Mouse (Mus musculus) lung, adult 18-20 months (tissue): ENCODE measurements around the gene Dnajc30.
"Not testable (repeated sequence)": the region's sequence is repeated elsewhere in the genome, so short reads cannot be mapped to it uniquely, and the experiment has no call there.

Source experiments
- DNase-seq, 2 experiments: peaks; one replicate each; pipeline ENCODE4 v3.0.0; 2022; ENCODE audit warnings: mixed read lengths in 2 of 2

Gene Dnajc30

DNA sequence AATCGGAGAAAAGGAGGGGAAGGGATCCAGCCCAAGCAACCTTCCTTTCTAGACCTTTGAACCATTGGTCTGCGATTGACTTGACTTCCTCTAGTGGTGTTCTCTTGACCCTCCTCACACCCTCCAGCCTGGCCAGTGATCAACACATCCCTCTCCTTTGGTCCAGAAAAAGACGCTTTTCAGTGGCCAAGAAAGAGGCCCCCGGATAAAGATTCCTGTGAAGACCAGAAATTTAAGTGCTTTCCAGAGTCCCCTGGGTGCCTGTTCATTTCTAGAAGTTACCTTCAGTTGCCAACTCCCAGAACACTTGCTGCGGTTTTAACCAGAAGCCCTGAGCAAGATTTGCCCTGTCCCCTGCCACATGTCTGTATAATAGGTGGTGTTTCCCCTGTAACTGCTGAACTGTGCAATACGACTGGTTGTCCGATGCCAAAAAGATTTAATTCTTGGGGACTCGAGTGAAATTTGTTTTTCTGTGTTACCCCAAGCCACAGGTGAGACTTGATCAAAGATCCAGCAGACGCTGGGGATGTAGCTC lies 976 bp downstream of the Dnajc30 start, which contains the start of gene Bud23:
Gene Bud23, minus strand, starts transcription at position 51 of the 538 bp plus-strand sequence.
- DNase-seq: not testable (repeated sequence)

DNA sequence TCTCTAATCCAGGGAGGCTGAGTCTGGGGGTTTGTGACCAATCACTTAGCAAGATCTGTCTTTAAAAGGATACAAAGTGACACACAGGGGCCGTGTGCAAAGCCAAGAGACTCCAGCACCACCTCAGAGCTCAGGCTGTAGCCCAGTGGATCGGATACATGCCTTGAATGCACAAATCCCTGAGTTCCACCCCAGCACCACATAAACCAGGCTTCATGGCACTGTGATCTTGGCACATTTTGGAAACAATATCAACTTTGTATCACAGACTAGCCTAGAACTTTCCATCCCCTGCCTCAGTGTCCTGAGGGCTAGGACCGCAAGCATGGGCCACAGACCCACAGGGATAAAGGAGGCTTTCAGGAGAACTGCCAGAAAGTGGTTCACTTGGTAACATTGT lies 2.0 kb downstream of the Dnajc30 start:
- no peak for DNase-seq

DNA sequence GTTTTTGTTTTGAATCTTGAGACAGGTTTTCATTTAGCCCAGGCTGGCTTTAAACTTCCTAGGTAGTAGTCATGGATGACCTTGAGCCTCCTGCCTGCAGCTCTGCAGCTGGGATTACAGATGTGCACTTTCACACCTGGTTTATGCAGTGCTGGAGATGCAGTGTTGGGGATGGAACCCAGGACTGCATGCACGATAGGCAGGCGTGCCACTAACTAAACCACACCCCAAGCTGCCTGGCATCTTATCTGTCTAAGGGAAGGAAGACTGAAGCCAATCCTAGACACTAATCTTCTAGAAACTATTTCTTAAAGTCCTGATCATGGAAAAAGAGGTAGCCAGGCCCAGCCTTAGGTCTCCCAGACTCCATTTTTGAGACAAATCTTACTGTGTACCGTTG lies 6.4 kb downstream of the Dnajc30 start:
- DNase-seq: no peak

DNA sequence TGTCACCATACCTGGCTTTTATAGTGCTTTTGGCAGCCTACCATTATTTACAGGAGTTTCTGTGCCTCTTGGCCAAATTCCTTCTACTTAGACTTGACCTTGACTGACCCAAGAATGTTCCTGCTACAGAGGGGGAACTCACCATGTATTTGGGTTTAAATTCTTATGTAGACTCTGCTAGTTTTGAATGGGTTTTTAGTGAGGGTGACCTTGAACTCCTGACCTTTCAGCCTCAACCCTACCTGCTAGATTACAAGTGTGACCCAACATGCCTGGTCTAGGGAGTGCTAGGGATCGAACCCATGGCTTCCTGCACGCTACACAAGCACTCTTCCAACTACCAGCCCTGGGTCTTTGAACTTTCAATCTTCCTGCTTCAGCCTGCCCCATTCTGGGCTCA lies 8.1 kb downstream of the Dnajc30 start:
- no peak for DNase-seq

DNA sequence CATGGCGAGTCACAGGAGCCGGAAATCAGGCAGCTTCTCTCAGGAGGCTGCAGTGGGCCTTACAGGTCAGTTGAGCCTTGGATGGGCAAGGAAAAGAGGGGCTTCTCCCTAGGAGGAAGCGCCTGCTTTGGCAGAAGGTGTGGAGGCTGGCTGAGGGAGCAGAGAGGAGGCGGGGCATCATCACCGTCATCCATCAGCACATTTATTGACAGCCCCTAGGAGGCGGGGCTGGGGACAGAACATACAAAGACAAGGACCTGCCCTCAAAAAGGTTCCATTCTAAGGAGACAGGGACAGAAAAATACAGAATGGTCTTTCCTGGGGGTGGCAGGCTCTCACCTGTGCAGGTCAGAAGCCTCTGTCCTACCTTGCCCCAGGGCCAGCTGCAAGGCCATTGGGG lies 8.7 kb downstream of the Dnajc30 start:
- DNase-seq: no peak

DNA sequence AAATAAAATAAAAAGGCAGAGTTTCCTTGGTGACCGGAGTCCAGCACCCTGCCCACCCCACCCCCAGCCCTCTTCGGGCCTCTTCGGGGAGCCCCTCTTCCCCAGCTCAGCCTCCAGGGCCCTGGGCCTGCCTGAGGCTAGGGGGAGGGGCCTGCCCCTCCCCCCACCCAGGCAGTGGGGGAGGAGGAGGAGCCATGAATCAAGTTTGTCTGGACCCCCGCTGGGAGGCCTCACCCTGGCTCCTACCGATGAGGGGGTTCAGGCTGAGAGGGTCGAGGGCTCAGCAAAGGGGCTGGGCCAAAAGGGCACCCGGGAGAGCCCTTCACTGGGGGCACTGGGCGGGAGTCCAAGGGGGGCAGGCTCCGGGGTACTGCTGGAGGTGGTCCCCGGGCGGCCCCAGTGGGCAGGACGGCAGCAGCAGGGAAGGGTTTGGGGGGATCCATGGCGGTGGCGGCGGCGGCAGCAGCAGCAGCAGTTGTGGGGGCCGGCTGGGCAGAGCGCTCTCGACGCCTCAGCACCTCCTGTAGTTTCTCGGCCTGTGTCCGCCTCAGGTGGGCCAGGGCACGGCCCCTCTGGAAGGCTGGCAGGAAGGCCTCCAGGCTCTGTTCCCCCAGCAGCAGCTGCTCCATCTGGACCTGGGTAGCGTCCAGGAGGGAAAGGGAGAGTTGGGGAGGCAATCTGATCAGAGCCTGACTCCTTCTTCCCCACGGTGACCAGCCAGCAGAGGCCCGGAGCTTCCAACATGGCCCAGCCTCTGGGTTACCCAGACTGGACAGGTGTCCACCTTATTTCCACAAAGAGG lies 9.5 kb downstream of the Dnajc30 start:
- DNase-seq: no peak

DNA sequence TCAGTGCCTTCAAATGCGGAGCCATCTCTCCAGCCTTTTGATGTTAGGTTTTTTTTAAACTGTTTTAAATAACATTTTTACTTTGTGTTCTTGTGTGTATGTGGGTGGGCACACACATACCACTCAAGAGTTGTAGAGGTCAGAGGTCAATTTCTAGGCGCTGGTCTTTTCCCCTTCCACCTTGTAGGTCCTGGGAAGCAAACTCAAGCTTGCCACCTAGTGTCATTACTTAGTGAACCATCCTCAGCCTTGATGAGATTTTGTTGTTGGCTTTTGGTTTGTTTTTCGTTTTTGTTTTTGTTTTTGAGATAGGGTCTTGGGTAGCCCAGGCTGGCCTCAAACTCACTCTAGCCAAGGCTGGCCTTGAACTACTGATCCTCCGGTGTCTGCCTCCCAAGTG lies 11.7 kb downstream of the Dnajc30 start:
- no peak for DNase-seq

DNA sequence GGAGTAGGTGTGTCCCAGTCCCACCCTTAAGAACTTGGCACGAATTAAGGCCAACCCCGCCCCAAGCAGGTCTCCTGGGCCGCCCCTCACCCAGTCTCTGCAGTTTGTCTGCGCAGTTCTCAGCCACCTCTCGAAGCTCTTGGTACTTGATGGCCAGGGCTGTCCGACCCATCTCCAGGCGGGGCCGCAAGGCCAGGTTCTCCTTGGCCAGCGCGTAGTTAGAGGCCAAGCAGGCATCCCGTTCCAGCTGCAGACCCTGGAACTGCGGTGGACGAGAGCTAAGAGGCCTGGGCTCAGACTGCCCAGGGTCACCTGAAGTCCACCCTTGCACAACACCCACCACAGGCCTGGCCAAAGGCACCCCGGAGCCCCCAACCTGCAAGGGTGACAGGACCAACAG lies 12.4 kb downstream of the Dnajc30 start:
- DNase-seq: no peak

DNA sequence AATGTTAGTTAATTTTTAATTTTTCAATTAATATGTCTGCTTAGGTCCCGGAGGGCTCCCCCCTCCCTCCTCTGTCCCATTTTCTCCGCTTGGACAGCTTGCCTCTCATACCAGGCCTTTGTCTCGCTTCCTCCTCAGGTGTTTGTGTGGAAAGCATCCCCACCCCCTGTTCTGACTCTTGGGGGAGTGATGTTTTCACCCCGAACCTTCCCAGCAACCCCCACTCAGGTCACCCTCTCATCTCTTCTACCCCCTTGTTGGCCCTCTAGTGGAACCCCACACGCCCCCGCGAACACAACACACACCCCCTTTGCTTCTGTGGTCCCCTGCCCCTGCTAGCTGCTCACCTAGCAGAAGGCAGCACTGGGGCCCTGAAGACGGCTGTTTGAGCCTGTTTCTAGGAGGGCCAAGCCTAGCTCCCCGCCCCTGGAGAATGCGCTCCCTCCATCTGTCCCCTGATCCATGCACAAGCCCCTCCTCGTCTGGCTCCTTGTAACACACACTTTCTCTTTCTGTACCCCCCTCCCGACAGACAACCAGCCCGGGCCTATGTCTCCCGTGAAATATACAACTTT lies 13.0 kb downstream of the Dnajc30 start:
- peak in 1 of 2 experiments; percentile 12 for DNase-seq

DNA sequence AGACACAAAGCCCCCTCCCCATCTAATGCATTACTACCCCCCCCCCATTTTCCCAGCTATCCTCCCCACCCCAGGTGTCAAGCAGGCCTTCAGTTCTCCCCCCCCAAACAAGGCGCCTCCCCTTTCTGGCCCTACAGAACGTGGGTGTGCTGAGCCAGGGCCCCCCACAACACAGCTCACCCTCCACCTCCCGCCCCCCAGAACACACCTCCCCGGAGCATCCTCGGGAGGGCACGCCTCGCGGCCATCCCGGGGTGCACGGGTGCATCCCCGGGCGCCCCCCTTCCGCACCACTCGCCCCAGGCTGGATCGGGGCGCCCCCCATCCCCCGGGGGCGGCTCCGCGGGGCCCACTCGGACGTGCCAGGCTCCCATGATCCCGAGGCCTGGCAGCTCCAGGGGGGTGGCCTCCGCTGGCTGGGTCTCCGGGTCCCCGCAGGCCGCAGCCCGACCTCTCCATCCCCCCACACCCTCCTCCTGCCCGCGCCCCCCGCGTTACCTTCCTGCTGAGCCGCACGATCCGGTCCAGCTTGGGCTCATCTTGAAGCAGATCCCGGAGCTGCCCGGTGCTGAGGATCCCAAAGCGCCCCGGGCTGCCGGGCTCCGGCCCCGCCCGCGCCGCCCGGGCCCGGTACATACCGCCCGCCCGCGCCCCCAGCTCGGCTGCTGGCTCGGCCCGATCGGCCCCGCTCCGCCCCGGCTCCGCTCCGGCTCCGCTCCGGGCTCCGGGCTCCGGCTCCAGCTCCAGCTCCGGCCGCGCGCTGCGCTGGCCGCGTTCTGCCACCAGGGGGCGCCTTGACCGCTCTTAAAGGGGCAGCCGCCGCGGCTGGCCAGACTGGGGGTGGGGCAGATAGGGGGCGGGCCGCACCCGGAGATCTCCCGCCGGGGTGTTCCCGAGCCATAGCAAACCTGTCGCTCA lies 13.8 kb downstream of the Dnajc30 start, which contains the start of gene Vps37d:
Gene Vps37d, minus strand, starts transcription at position 703 of the 918 bp plus-strand sequence.
- peak; percentile 86 to 90 for DNase-seq

DNA sequence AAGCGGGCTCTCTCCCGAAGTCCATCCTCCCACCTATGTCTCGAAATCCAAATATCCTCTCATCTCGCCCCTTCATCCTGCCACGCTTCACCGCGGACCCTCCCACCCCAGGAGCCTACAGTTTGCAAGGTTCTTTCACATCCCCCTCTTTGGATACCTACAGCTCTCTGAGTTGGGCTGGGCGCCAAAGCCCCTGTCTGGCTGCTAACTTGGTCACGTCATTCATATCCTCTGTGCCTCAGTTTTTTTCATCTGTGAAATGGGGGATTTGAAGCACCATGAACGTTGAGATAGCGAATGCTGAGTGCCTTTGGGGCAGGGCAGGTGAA lies 14.4 kb downstream of the Dnajc30 start:
- no peak for DNase-seq

DNA sequence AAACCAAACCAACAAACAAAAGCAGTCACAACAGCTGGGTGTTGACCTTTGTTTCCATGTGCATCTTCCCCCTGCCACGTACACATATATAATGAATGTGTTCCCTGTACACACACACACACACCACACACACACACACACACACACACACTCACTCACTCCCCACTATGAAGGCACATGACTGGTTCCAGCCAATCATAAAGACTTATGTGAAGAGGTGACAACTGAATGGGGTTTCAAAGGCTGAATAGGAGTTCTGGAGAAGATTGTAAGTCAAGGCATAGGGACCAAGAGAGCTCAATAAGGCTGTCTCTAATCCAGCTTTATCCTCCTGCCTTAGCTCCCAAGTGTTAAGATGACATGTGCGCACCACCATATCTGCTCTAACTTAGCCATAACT lies 15.6 kb downstream of the Dnajc30 start:
- no peak for DNase-seq

DNA sequence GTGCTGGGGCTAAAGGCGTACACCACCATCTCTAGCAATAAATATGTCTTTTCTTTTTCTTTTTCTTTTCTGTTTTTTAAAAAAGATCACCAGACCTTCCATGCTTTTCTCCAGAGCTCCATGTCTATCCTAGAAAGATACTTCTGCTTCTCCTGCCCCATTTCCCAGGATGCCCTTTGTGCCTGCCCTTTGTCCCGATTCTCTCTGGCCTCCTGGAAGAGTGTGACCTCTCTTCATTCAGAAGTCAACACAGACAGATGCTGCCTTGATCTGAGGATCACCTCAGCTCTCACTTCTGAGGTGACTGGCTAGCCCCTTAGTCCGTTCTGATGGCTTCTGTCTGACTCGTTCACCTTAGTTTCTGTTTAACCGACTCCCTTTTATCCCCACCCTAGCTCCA lies 16.5 kb downstream of the Dnajc30 start:
- no peak for DNase-seq

DNA sequence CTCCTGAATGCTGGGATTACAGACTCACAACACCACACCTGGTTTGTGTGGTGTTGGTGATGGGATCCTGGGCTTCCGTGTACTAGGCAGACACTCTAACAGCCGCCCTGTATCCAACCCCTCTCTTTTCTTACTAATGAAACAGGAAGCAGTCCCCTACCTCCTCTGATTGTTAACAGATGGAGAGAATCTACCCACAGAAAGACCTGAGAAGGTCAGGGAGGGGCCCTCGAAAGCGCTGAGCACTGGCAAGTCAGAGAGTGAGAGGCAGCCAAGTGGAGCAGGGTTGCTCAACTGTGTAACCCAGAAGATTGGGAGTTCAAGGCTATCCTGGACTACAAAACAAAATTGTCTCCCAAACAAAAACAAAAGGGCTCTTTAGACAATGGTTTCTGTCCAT lies 22.9 kb downstream of the Dnajc30 start:
- no peak for DNase-seq

DNA sequence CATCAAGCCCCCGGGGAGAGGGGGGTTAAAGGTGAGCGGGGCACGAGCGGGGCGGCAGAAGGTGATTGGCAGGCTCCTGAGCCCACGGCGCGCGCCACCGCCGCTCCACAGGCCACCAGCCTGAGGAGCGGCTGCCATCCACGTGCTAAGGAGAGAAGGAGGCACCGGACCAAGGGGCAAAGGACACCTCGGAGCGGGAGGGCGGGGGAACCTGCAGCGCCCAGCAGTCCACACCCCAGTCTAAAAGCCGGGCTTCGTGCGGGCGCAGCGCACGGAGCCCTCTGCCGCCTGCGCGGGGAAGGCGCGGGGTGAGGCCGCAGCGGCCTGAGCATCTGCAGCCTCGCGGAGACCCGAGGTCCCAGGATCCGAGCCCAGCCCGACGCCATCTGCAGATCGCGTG lies 25.7 kb downstream of the Dnajc30 start, which contains the start of gene Mlxipl:
Gene Mlxipl, plus strand, starts transcription at position 238 of the 400 bp plus-strand sequence.
- DNase-seq: no peak

DNA sequence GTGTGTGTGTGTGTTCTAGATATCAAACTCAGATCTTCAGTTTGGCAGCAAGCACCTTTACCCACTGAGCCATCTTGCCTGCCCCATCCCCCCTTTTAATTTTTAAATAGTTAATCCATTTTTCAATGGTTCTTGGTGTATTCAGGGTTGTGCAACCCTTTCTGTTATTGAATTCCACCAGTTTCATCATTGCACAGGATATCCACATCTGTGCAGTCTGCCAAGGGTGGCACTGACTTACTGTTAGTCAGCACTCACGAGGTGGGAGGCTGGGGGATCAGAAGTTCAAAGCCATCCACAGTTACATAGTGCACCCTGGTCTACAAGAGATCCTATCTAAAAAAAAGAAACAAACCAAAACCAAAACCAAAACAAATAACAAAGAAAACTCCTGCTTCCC lies 37.0 kb downstream of the Dnajc30 start:
- DNase-seq: no peak

DNA sequence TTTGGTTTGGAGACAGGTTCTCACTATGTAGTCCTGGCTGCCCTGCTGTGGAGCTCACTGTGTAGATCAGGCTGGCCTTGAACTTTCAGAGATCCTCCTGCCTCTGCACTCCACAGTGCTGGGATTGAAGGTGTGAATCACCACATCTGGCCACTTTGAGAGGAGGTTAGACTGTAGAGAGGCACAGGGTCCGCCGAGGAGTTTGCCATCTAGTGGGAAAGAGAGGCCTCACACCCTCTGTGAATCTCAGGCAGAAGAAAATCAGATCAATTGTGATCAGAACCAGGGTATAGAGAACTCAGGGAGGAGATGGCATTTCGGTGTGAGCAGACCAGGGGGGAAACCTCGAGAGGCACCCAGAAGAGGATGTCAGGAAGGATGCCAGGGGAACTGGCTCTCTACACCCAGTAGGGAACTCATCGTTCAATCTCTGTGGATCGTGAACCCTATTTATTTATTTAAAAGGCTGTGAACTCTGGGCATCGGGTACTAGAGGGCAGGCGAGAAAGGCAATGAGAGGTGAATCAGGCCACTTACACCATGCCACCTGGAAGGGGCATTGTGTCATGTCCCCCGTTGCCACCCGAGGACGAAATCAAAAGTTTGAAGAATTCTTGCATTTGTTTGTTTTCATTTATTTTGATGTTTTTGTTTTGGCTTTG lies 40.1 kb downstream of the Dnajc30 start:
- no peak for DNase-seq

DNA sequence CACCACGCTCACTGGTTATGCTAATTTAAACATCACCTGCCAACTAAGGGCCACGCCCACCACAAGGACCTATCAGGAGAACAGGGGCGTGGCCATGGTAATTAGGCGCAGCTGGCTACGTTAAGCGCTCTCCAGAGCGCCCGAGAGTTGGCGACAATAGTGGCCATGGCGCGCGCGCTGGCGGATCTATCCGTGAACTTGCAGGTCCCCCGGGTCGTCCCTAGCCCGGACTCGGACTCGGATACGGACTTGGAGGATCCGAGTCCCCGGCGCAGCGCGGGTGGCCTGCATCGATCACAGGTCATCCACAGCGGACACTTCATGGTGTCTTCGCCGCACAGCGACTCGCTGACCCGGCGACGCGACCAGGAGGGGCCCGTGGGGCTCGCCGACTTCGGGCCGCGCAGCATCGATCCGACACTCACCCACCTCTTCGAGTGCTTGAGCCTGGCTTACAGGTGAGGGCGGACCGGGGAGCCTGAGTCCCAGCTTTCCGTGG lies 42.8 kb downstream of the Dnajc30 start:
- peak; percentile 86 to 91 for DNase-seq

DNA sequence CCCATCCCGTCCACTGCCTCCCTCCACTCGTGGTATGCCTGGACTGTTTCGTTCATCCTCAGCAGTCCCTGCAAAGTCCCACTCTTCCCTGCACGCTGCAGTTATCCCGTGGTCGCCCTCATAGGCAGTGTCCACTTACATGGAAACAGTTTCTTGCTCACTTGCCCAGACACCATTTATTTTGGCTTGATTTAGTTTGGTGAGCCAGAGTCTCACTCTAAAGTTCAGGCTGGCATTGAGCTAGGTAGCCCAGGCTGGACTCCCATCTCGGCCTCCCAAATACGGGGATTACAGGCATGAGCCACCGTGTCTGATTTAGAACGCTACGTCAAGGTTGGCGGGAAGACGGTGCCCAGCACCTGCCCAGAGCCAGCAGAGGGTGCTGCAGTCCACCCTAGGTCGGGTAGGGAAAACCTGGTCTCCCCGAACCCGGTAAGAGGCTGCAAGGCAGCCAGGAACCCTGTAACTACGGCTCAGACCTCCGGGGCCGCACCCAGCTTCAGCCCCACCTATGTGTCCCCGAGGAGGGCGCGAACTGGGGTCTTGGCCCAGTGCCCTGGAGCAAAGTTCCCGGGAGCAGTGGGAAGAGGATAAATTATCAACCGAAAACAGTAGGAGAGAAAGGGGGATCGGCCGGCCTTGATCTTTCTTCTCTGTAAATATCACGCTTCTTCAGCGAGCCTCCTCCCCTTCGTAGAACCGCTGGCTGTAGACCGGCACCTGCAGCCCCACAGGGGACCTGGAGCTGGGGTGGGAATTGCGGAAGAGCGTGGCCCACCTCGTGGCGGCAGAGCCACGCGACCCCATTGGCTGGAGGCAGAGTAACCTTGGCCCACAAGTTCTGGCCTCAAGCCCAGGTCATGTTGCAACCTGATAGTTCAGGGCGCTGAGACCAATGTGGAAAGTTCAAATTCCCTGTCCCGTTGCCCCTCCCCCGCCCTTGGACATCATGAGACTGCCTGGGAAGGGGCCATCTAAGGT lies 43.8 kb downstream of the Dnajc30 start:
- DNase-seq: peak; percentile 69 to 83

DNA sequence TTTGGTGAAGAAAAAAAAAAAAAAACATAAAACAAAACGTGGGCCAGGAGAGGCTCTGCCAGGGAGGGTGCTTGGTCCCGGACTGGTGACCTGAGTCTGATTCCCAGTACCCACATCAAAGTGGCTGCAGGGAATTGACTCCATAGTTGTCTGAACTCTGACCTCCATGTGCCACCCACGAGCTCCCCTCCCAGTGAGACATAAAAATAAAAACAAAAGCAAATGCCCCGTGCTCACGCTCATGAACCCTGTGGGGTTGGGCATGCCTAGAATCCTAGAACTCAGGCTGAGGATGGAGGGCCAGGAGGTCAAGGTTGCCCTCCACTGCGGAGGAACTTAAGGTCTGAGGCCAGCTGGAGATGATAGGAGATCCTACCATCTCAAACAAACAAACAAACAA lies 45.0 kb downstream of the Dnajc30 start:
- no peak for DNase-seq

DNA sequence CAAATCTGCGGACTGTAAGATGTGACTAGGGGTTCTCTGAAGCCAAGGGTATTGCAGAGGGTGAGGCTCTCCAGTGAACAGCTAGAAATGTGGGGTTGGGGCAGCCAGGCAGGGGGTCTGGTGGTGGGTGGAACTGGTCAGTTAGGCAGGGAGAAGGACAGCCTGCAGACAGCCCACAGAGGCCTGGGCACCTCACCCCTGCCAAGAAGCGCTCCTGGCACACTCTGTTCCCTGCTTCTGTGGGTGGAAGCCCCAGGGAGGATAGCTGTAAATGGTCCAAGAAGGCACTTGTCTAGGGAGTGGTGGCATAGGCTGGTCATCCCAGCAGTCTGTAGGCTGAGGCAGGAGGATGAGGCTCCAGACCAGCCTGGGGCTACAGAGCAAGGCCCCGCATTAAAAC lies 45.4 kb downstream of the Dnajc30 start:
- DNase-seq: no peak
